Mouse (Mus musculus): ENCODE measurements at regions not wholly inside any gene's neighbourhood (a gene's known extent, or its start where the extent isn't known, plus 50 kb on each side); places are given as distances from the start of the nearest gene placed in this dataset.
"Not testable (repeated sequence)": the region's sequence is repeated elsewhere in the genome, so short reads cannot be mapped to it uniquely, and the experiment has no call there.

DNA sequence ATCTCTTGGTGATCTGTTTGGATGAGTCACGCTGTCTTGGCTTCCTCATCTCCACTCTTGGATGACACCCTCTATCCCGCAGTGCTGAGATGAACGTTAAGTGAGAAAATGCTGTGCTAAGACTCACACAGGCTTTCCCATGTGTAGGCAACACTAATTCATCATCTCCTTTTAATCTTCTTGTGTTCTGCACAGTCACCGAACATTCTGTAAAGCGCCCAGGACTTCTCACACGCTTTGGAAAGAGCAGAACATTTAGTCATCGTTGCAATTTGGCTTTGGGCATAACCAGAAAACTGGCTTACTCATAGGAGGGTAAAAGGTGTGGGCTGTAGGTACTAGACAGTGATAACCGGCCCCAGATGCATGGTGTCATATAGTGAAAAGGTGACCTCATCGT lies 94.9 kb downstream of the Plppr4 start:
- ATAC-seq (ENCODE audit: low TSS enrichment), result peak; percentile 99

DNA sequence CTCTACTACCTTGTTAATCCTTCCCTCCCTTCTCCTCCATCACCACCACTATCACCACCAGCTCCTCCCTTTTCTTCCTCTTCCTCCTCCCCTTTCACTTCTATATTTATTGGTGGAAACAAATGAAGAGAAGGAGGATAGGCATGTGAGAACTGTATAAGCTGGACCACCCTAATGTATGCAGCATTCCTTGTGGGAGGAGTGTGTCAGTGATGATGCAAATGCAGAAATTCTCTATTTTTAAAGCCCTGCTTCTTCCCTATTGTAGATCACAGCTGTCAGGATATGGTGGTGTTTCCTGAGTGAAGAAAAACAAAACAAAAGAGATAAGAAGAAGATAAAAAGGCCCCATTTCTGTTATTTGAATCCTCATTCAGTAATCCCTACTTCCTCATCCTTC lies 112.8 kb downstream of the Plppr4 start:
- ATAC-seq (ENCODE audit: low TSS enrichment), result peak; percentile 89

DNA sequence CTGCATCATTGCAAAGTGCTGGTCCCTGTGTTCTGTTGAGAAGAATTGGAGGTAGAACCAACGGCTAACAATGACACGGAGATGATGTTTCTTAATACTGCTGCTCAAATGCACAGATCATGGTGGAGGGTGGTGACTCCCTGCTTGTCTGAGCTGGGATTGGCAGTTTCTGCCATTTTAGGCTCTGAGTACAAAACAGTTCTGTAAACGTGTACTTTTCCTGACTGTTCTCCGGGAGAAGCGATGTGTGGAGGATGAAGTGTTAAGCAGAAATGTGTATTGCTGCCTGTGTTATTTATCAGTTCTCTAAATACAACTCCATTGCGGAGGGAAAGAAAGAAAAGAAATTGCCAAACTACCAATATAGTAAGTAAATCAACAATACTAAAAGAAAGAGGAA lies 118.9 kb downstream of the Plppr4 start:
- peak; percentile 65 for ATAC-seq (ENCODE audit: low TSS enrichment)

DNA sequence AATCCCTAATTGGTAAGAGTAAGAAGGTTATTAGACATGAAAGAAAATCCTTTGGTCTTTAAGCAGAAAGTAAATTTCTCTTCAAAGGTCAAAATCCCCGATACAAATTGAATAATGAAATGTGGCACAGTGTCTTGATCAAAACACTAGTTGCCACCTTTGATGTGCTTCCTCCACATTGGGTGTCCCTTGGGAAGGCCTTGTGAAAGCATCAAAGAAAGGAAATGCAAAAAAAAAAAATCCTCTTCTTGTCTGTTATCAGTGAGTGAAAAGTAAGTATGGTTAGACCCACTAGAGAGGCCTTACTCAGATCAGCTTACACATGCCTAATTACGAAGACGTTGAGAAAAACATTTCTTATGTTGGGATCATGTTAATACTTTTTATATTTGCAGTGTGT lies 134.1 kb downstream of the Plppr4 start:
- ATAC-seq (ENCODE audit: low TSS enrichment), result no peak

DNA sequence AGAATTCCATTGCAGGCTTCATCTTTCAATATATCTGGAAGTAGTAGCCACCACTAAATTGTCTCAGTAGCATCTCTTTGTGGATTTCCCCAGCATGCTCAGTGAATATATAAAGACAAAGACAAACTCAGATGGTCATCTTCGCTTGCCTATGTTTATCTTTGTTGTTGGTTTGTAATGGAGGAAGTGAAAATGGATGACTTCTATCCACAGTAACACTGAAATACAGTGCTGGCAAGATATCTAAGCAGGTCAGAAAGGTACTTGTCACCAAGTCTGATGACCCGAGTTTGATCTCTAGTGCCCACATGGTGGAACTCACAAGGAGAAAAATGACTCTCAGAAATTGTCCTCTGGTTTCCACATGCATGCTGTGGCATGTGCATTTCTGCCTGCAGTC lies 135.6 kb downstream of the Plppr4 start:
- no peak for ATAC-seq (ENCODE audit: low TSS enrichment)

DNA sequence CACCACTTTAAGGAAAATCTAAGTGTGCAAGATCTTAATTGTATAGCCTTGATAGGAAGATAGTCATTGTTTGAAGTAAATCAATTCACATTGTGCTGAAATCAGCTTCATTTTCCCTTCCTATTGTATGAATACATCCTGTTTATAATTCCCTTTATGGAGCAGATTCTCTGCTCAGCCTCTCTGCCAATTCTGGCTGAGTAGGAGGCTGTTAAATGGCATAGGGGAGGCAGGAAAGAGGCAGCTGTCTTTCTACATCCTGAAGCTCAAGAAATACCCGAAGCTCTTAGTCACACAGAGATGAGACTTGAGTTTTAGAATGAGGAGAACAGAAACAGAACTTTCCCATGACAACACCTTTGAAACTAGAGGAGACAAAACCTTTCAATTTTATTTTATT lies 142.7 kb downstream of the Plppr4 start:
- ATAC-seq (ENCODE audit: low TSS enrichment), result peak; percentile 97

DNA sequence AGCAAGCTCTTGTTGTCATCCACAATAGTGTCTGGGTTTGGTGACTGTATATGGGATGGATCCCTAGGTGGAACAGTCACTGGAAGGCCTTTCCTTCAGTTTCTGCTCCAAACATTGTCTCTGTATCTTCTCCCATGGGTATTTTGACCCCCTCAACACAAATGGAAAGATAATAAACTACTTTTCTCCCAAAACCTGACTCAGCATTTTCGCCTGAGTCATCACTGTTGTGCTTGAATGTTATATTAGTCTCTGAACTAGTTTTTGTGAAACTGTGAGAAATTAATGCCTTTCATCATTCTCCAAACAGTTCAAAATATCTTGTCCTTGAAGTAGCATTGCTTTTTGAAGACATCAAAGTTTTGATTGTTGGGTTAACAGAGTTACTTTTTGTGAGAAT lies 168.8 kb downstream of the Plppr4 start:
- no peak for ATAC-seq (ENCODE audit: low TSS enrichment)

DNA sequence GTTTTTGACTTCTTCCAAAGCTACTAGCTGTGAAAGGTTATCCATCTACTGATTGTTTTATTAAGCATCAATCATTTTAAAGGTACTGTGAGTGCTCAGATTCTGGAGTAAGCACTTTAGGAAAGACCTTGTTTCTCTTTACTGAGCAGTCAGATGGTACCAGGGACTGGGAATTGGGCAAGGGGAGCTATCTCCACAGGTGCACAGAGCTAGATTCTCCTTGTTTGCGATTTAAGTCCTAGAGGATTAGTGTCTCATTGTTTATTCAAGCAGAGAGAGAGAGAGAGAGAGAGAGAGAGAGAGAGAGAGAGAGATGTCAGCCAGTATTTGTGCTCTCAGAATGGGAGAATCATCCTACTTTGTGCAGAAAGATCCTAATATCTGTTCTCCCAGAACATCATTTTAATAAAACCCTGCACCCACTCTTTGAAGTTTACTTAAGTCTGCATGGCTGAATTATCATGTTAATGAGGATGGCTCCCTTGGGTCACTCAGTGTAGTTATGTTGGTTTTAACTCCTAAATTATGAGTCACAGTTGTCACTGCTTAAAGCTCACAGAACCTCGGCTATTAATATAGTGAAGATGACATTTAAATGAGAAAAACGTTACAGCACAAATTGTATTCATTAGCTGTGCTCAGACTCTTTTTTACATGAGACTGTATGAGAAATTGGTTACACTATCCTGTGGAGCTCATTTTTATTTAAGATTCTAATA lies 171.7 kb downstream of the Plppr4 start:
- no peak for ATAC-seq (ENCODE audit: low TSS enrichment)

DNA sequence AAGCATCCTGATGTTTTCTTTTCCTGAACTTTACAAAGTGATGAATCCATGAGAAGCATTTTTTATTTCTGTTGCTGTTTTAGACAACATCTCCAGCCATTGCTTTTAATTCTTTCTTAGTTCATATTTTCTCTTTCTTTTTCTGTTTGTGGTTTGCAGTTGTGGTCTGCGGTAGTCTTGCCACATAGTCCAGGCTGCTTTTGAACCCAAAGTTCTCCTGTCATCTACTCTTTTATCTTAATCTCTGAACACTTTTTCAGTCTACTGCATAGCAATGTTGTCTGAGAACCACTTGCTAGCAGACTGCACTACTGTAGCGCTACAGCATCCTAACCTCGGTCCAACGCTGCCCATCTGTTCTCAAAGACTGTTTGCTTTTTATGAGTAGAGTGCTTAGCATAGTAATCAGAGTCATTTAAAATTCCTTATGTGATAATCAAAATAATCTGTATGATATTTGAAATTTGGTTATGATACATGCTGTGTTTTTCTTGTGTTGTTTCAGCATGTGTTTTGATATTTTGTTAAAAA lies 177.0 kb downstream of the Plppr4 start:
- ATAC-seq (ENCODE audit: low TSS enrichment), result no peak; the same call in 1 of the 2 replicates

DNA sequence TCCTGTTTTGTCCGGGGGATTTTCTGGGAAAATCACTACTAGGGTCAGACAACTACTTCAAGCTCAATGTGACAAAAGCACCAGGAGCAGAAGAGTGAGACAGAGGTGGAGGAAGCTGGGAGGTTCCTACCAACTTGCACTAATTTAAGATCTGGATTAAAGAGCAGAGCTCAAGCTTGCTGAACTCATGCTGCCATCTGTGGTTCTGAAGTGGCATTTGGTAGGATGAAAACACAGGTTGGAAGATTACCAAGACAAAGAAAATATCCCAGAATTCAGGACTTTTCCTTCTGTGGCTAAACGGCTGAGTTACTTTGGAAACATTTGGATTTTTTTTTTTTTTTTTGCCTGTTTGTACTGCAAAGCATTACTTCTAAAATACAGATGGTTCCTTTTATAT lies 190.9 kb downstream of the Plppr4 start:
- ATAC-seq (ENCODE audit: low TSS enrichment), result peak; percentile 95

DNA sequence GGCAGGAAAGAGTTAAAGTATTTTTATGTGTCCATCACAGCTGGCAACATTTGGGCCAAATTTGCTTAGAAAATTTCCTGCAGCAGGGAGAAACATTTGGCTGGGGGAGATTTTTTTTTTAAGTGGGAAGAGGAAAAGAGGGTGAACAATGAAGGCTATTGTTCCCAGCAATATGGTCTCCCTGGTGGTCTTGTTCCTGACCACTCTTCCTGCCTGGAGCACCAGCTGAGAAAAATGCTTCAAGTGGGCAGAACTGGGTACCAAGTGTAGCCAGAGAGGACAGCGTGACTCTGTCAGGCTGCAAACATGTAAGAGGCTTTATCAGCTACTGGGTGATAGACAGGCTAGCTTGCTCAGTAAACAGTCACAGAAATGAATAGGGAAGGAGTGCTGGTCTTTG lies 194.3 kb upstream of the Palmd start:
- ATAC-seq (ENCODE audit: low TSS enrichment), result no peak

DNA sequence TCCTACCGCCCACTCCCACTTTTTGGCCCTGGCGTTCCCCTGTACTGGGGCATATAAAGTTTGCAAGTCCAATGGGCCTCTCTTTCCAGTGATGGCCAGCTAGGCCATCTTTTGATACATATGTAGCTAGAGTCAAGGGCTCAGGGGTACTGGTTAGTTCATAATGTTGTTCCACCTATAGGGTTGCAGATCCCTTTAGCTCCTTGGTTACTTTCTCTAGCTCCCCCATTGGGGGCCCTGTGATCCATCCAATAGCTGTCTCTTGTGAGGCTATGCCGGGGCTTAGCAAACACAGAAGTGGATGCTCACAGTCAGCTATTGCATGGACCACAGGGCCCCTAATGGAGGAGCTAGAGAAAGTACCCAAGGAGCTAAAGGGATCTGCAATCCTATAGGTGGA lies 191.9 kb upstream of the Palmd start:
- ATAC-seq (ENCODE audit: low TSS enrichment), result not testable (repeated sequence)

DNA sequence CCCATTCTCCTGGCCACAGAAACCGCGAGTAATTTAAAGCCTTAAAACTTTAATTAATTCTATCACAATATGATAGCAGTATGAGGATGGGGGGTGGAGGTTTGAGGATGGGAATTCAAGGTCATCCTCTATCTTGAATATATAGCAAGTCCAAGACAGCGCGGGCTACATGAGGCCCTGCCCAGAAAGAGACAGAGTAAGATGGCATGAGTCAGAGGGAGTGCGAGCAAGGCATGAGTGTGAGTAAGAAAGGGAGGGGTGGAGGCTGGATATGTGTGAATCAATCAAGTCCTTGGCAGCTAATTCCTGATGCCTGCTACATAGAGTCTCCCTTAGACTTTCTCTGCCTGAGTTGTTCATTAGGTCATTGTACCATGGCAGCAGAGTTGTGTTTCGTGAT lies 186.5 kb upstream of the Palmd start:
- peak; percentile 68; the same call in 1 of the 2 replicates for ATAC-seq (ENCODE audit: low TSS enrichment)

DNA sequence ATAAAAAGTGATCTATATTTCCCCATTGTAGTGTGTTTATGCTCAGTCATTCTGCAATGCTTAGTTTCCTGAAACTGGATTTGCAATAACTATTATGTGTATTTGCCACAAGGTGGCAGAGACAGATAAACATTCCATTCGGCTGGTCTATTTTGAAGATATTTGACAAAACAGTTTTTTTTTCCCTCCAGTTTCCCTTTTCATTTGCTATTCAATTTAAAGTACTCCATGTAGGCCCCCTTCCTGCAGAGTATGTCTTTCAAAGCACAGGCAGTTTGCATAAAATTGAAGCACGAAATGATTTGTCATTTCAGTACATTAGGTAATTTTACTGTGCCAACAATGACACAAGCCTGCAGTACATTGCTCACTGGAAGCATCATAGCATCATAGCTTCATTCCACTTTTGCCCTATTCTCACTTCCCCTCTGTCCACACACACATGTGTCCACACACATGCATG lies 184.3 kb upstream of the Palmd start:
- peak; percentile 71 for ATAC-seq (ENCODE audit: low TSS enrichment)

DNA sequence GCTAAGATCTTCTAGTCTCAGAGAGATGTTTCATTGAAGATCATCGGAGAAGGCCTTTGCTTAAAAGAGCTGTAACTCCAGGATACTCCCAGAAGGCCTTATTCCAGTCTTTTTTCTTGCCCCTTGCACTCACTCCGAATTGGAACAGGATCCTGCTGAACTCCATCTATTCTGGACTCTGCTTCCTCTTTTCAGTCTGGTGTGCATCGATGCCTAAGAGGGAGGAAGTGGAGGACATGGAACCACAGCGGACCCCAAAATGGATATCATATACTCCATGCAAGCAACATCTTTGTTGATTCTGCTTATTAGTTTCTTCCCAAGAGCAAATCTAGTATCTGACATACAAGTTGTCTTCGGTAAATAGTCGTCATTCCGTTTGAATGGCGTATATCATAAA lies 183.6 kb upstream of the Palmd start:
- ATAC-seq (ENCODE audit: low TSS enrichment), result no peak

DNA sequence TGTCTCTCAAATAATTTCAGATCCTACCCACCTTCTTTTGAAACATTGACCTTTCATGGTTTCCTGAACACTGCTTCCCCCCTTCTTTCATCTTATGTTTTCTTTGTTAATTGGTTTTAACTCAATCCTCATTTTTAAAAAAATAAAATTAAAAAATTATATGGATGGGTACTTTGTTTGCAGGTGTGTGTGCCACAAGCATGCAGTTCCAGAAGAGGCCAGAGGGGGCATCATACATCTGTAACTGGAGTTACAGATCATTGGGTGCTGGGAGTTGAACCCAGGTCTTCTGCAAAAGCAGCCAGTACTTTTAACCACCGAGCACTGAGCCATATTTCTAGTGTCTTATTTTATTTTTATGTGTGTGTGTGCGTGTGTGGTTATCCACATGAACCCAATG lies 178.6 kb upstream of the Palmd start:
- ATAC-seq (ENCODE audit: low TSS enrichment), result no peak

DNA sequence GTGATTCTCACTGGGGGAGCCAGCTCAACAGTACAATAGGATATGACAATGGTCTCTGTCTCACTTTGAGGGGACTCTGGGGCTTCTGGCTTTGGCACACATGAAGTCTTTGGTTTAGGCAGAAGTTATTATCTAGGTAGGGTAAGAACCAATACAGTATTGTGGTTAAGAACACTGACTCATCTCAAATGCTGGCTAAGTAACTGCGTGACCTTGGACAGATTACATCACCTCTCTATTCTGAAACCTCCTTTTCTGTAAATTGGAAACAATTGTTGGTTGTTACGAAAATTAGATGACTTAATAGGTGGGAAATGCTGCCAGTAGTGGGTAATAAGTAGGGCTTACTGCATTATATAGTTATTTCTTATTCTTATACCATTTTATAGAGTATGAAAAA lies 171.0 kb upstream of the Palmd start:
- ATAC-seq (ENCODE audit: low TSS enrichment), result no peak

DNA sequence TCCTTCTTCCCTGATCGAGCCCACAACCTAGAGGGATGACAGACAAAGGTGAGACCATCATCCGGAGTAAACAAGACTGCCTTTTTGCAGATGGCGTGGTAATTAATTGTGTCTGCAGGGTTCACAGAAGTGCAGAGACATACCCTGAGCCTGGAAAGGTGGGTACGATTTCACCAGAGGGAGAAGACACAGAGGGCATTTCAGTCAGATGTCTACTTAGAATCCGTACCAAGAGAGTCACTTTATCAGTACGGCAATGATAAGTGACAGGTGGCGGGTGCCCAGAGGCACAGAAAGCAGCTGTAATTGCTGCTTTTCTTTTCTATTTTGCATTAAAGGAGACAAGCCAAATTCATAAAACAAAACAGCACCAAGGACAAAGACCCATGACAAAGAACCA lies 169.9 kb upstream of the Palmd start:
- ATAC-seq (ENCODE audit: low TSS enrichment), result no peak

DNA sequence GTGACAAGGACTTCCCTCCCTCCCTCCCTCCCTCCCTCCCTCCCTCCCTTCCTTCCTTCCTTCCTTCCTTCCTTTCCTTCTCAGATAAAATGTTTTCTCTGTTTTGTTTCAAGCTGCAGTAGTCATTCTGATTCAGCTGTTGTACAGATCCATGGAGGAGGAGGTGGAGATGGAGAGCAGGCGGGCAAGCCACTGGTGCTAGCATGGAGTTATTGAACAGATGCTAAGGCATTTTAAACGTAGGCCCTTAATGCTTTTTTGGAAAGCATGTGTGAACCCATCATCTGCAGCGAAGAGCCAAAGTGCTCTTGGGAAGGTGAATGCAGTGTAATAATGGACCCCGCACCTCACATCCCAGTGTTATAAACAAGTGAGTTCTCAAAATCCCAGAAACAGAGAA lies 164.1 kb upstream of the Palmd start:
- peak; percentile 76 for ATAC-seq (ENCODE audit: low TSS enrichment)

DNA sequence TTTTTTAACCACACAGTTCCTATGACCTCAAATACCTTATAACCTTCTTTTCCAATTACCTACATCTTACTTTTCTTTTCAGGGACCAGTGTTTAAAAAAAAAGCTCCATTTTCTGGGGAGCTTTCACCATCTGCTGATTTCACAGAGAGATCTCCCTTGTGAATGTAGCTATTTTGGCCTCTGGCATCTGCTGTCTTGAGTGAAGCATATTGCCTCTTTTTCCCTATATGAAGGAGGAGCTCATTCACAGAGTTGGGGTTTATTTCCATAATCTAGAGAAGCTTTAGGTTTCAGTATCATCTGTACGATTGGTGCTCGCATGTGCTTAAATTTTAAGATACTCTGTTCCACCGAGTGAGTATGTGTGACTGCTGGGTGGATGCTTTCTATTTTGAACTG lies 153.4 kb upstream of the Palmd start:
- peak; percentile 90 for ATAC-seq (ENCODE audit: low TSS enrichment)

DNA sequence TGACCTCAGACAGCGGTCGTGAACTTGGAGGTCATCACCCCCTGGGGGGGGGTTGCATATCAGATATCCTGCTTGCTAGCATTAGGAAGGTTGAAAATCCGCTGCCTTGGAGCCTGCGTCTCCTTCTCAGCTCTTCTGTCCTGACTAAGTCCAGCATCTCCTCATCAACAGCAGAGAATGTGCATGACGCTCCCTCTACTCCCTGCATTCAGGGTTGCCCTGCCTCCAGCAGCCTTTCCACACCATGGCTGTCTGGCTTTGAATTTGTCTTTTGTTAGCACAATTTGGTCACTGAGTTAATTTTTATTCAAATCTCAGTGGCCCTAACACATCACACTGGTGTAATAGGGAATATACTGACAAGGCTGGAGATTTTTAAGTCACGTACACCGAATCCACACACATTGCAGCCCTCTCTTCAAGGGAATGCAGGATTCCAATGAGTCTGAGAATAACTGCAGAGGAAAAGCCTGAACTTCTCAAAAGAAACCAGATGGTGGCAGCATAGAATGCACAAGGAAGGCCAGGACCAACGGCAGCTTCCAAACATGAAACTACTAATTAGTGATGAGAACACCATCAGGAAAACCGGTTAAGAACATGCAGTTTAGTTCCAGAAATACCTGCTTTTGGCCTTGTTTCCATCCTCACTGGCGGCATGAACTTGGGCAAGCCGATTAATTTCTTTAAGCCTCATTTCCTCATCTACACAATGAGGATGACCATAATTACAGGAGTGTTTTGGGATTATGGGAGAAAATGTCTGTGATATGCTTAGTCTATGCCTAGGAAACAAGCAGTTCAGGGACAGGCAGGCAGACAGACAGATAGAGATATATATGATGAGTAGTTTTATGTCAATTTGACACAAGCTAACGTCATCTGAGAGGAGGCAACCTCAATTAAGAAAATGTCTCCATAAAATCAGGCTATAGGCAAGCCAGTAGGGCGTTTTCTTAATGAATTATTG lies 151.6 kb upstream of the Palmd start:
- ATAC-seq (ENCODE audit: low TSS enrichment), result peak; percentile 88

DNA sequence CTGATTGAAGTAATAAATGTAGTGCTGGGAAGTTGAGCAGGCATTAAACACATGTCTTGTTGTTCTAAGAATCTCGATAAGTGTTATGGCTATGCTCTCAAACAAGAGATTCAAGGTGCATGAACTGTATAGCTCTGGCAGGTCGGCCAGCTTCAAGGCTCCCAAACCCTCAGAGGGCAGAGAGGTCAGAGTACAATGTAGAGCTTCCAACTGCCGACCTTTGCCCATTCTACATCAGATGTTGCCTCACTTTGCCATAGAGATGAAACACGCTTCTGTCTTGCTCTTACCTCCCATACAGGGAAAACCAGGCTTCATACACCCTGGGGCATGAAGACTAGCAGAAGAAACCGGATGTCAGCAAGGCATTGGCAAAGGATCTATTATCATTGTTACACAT lies 150.8 kb upstream of the Palmd start:
- ATAC-seq (ENCODE audit: low TSS enrichment), result no peak

DNA sequence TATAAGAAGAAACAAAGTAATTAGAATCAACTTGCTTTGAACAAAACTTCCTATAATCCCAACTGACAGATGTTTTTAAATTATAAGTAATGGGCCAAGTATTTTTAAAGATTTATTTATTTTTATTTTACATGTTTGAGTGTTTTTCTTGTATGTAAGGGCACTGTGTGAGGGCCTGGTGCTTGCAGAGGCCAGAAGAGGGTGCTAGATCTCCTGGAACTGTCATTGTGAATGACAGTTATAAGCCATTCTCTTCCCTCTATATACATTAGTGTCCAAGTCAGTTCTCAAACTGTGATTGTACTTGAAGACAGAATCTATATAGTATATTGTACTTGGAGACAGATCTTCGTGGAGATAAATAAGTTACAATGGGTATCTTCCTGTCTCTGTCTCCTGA lies 149.1 kb upstream of the Palmd start:
- ATAC-seq (ENCODE audit: low TSS enrichment), result no peak

All from frontal cortex, adult (tissue).